Mouse (Mus musculus) T-helper 17 cell (primary cell): ENCODE data around the gene Tsen34.

Experiments
- in situ Hi-C, 2 experiments: fragments of 300-600 bp; cut with MboI, MseI; formaldehyde crosslinking; loops; 1 replicate in 1 of 2; 2 replicates in 1 of 2; pipeline ENCODE4 v1.15.1; 2025; ENCODE audit warnings: high pct_unique_total_duplicates in 2 of 2

Gene Tsen34

DNA sequence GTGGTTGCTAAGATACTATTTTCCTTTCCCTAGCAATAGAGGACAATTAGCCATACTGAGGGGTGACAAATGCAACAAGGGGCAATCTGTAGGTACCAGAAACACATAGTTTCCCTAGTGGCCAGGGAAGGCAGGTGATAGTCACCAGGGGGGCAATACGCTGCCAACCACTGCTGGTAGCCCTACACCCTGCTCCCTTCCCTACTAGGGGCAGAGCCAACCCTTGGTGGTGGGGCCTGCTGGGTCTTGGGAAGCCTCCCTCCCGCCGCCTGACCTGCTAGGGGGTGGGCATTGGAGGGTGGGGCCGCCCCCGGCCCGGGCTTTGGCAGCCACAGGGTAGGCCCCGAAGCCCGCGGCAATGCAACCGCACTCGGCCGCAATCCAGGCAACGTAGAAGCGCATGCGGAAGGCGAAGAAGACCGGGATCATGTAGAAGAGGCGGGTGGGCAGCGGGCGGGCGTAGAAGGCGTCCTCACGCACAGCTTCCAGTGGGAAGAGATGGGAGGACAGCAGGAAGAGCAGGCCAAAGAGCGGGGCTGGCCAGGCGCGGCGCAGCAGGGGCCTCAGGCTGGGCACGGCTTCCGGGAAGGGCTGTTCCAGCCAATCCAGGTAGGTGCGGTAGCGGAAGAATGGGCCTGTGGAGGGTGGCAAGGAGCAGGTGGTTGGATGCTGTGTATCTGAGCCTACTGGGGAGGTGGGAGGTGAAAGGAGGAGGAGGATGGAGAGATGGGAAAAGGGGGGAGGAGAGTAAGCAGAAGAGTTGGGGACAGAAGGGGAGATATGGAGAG is 7.1 kb upstream of the Tsen34 start:
- in situ Hi-C loops = no loop called here

DNA sequence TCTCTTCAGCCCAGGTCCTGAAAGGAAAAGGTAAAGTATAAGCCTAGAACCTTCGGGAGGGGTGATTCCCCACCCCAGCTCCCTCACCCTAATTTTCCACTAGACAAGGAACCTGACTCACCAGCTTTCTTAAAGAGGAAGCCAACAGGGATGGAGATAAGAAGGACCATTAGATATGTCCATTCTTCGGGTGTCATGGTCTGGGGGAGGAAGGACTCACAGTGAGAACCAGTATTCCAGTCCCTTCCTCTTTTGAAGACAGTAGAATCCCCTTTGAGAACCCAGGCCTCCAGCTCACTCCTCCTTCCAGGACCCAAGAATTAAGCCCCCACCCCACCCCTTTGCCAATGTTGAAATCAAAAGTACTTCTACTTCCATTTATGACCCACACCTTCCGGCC is 744 bp upstream of the Tsen34 start:
- in situ Hi-C loops = loop anchor here (5.0 to 10.0 kb wide), 3 partner anchors 453 to 1390 kb away; partner anchors contain the start of gene Epn1 (in 1 of the 2)

GRCm38 (mm10) chr7:3692987-3693808 is 535 bp downstream of the Tsen34 start, which contains the start of gene Mboat7:
TSS of gene Mboat7 (minus strand) at chr7:3693523.
- in situ Hi-C loops = loop anchor here (5.0 to 10.0 kb wide), 3 partner anchors 452 to 1389 kb away; partner anchors contain the start of gene Epn1 (in 1 of the 2)

GRCm38 (mm10) chr7:3693809-3694075 is 1.1 kb downstream of the Tsen34 start:
- in situ Hi-C loops = loop anchor here (5.0 to 10.0 kb wide), 3 partner anchors 451 to 1389 kb away; partner anchors contain the start of gene Epn1 (in 1 of the 2)

DNA sequence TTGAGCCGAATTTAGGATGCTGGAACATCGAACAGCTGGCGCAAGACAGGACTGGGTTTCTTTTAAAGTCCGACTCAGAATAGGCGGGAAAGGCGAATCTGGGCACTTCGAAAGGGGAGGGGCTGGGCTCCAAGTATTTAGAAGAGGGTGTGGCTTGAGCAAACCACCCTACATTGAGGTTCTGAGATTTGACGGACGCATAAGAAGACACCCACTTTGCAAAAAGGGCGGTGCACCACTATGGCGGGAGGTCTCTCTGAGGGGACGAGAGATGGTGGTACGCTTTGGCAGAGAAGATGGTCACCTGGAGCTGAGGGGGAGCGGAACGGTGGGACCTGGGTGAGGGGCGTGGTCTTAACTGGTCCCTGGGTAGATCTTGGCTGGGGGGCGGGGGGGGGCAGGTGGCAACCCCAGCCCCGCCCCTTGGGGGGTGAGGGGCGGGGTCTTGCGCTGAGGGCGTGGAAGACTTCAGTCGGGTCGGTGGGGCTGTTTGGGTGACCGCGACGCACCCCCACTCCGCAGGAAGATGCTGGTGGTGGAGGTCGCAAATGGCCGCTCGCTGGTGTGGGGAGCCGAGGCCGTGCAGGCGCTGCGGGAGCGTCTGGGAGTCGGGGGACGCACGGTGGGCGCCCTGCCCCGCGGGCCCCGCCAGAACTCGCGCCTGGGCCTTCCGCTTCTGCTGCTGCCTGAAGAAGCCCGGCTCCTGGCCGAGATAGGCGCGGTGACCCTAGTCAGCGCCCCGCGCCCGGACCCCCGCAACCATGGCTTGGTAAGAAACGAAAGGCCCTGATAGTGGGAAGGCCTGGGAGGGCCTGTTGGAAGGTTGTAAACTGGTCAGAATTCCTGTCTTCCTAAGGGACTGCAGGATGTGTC is 1.6 kb downstream of the Tsen34 start:
- in situ Hi-C loops = loop anchor here (5.0 to 10.0 kb wide), 3 partner anchors 450 to 1388 kb away; partner anchors contain the start of gene Epn1 (in 1 of the 2)

GRCm38 (mm10) chr7:3694949-3695305 is 2.3 kb downstream of the Tsen34 start:
- in situ Hi-C loops = loop anchor here (5.0 to 10.0 kb wide), 3 partner anchors 450 to 1387 kb away; partner anchors contain the start of gene Epn1 (in 1 of the 2)

DNA sequence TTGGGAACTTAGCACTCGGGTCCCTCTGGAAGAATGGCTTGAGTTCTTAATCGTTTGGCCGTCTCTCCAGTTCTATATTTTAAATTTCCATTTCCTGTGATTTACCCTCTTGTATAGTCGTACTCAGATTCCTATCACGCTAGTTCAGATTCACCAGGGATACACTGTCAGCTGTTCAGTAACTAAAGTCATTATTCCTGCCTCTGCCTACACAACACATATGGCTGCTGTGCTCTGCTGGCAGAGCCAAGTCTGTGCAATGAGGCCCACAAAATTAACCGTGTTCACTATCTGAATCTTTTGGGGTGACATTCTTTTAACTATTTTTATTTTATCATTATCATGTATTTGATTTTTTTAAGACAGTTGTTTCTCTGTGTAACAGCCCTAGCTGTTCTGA is 5.8 kb downstream of the Tsen34 start:
- in situ Hi-C loops = loop anchor here (10.0 kb wide), 2 partner anchors 446 to 1106 kb away; no protein-coding TSS in a partner anchor

DNA sequence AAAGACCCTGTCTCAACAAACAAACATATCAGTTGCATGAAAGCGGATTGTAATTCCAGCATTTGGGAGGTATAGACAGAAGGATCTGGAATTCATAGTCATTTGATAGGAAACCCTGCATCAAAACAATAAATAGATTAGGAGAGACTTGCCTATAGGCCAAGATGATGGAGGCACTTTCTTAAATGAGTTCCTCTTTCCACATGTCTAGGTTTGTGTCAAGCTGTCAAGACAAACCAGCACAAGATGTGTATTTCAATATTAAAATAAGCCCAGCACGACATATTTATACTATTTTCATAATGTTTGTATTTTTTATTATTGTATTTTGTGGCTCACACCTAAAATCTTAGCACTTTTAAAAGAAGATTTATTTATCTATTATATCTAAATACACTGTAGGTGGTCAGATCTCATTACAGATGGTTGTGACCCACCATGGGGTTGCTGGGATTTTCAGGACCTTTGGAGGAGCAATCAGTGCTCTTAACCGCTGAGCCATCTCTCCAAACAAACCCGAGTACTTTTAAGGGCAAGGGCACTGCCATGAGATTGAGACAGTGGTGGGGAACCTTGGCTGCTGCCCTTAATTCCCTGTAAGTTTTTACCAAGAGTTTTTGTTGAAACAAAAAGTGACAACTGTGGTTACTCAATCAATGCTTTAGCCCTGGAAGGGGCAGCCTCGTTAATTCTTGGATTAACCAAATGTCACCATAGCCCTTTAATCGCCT is 10.7 kb downstream of the Tsen34 start:
- in situ Hi-C loops = loop anchor here (10.0 kb wide), 2 partner anchors 441 to 1311 kb away; partner anchors contain the start of genes Fiz1 (in 1 of the 2), Gm44973 (in 1 of the 2) and Zfp524 (in 1 of the 2)

GRCm38 (mm10) chr7:3703879-3704441 is 11.3 kb downstream of the Tsen34 start, which contains the start of gene Rps9:
TSS of gene Rps9 (plus strand) at chr7:3703993.
- in situ Hi-C loops = loop anchor here (10.0 kb wide), 2 partner anchors 441 to 1311 kb away; partner anchors contain the start of genes Fiz1 (in 1 of the 2), Gm44973 (in 1 of the 2) and Zfp524 (in 1 of the 2)

DNA sequence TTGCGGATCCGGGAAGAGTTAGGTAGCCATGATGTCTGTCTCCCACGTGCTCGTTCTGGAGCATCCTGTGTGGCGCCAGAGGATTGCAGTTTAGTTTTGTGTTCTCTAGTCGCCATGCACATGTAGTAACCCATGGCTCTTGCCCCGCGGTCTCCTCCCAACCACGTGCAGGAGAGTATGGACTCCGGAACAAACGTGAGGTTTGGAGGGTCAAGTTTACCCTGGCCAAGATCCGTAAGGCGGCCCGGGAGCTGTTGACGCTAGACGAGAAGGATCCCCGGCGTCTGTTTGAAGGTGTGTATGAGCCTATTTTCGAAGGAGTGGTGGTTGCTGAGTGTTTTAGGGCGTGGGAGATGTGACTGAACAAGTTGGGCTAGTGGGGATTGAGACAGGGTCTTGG is 11.8 kb downstream of the Tsen34 start:
- in situ Hi-C loops = loop anchor here (10.0 kb wide), 2 partner anchors 440 to 1310 kb away; partner anchors contain the start of genes Fiz1 (in 1 of the 2), Gm44973 (in 1 of the 2) and Zfp524 (in 1 of the 2)

DNA sequence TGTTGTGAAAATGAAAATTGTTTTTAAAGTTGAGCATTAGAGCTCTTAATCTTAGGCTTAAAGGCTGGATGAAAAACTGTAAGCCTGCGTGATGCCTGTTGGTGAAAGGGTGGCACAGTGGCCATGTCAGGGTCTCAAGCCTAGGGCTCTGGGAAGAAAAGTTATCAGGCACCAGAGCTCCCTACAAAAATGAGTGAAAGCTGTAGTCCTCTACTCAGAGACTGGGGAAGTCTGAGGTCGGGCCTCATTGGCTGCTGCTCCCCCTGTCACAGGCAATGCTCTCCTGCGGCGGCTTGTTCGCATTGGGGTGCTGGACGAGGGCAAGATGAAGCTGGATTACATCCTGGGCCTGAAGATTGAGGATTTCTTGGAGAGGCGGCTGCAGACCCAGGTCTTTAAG is 12.8 kb downstream of the Tsen34 start:
- in situ Hi-C loops = loop anchor here (10.0 kb wide), 2 partner anchors 439 to 1309 kb away; partner anchors contain the start of genes Fiz1 (in 1 of the 2), Gm44973 (in 1 of the 2) and Zfp524 (in 1 of the 2)

DNA sequence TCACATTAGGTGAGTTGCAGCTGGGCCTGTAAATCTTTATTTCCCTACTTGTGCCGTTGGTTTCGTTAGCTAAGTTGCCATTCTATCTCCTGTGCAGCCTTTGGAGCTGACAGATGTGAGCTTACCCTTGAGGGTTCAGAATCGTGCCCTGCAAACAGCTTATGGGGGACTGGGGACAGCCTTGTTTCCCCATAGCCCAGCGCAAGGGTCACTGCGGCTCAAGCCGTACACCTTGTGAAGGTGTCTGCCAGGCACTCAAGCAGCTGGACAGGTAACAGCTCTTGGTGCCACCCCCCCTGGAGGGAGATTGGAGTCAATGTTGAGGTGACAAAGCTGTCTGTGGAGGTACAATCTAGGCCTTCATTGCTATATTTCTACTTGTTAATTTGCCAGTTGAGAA is 13.2 kb downstream of the Tsen34 start:
- in situ Hi-C loops = loop anchor here (10.0 kb wide), 2 partner anchors 439 to 1309 kb away; partner anchors contain the start of genes Fiz1 (in 1 of the 2), Gm44973 (in 1 of the 2) and Zfp524 (in 1 of the 2)

GRCm38 (mm10) chr7:3706343-3706934 is 13.8 kb downstream of the Tsen34 start:
- in situ Hi-C loops = loop anchor here (10.0 kb wide), 2 partner anchors 438 to 1308 kb away; partner anchors contain the start of genes Fiz1 (in 1 of the 2), Gm44973 (in 1 of the 2) and Zfp524 (in 1 of the 2)

DNA sequence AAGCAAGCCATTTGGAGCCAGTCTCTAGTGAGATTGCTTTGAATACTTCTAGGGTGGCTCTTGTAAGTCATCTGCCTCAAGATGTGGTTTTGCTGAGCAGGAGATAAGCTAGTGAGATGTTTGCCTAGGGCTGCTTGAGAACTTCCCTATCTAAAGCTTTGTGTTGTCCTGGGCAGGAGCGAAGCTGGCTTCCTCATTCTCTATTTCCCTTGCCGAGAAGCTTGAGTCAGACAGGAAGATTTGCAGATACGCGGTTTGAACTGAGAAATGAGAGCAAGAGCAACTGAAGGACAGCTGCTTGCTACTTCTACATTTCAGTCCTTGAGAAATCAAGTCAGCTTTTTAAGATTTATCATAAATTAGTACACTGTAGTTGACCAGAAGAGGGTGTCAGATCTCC is 14.4 kb downstream of the Tsen34 start:
- in situ Hi-C loops = loop anchor here (10.0 kb wide), 2 partner anchors 438 to 1308 kb away; partner anchors contain the start of genes Fiz1 (in 1 of the 2), Gm44973 (in 1 of the 2) and Zfp524 (in 1 of the 2)

DNA sequence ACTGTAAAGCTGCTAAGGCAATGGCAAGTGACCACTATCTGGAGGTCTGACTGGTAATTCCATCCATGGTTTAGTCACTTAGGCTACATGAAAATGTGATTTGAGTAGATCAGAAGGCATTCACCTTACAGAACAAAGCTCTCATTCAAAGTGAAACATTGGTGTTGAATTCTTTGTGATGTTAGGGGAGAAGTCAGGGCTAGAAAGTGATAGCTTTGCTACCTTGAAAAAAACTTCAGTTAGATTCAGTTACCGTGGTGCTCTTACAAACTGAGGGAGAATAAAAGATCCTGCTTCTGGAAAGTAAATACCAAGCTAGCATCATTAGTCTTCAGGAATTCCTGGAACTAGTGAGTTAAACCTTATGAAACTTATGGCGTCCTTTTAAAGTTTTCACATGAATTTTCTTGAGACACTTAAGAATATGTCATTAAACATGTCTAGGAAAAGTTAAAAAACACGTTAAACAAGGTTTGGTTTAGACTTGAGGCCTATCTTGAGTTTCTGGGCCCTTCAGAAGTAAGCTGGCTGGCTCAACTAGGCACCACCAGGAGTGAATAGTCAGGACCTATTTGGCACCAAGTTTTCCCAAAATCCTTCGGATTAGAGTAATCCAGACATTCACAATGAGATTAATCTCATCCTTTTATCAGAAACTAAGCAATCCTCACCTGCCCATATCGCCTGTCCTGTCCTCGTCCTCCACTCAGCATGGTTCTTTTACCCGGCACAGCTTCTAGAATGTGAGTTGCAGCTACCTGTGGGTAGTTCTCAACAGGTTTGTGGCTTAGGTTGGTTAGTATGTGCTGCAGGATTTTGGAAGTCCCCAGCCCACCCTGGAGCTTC is 15.1 kb downstream of the Tsen34 start:
- in situ Hi-C loops = loop anchor here (10.0 kb wide), 2 partner anchors 437 to 1307 kb away; partner anchors contain the start of genes Fiz1 (in 1 of the 2), Gm44973 (in 1 of the 2) and Zfp524 (in 1 of the 2)

DNA sequence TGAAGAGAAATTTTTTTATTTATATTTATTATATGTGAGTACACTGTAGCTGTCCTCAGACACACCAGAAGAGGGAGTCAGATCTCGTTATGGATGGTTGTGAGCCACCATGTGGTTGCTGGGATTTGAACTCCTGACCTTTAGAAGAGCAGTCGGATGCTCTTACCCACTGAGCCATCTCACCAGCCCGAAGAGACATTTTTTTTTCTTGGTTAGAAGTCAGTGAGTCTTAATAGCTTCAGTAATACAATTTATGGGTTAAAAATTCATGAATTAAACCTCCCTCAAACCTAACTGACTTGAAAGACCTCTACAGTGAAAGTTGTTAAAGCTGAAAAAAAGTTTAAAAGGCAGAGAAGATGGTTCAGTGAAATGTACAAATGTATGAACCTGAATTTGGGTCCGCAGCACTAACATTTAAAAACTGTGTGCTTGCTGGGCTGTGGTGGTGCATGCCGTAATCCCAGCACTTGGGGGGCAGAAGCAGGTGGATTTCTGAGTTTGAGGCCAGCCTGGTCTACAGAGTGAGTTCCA is 15.9 kb downstream of the Tsen34 start:
- in situ Hi-C loops = loop anchor here (10.0 kb wide), 2 partner anchors 436 to 1306 kb away; partner anchors contain the start of genes Fiz1 (in 1 of the 2), Gm44973 (in 1 of the 2) and Zfp524 (in 1 of the 2)

DNA sequence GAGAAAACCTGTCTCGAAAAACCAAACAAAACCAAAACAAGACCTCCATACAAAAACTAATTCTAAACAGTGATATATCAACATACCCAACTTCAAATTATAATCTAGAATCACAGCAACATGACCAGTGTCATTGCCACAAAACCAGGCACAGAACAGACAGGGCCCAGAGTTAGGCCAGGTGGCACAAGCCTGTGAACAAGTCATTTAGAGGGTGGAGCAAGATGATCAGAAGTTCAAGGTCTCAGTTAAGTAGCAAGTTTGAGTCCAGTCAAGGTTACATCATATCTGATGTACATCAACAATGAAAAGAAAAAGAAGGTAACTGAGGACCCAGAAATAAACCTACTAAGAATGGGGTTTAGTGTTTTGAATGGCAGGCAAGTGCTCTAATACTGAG is 16.3 kb downstream of the Tsen34 start:
- in situ Hi-C loops = loop anchor here (10.0 kb wide), 2 partner anchors 436 to 1306 kb away; partner anchors contain the start of genes Fiz1 (in 1 of the 2), Gm44973 (in 1 of the 2) and Zfp524 (in 1 of the 2)
